Mouse (Mus musculus) intestine, postnatal 0 days (tissue): ENCODE data around the gene Lasp1. TPM values are rescaled to one million over a fixed set of nuclear protein-coding genes. Genes with fewer than 3 reads are reported as not detected.

Source experiments
- ATAC-seq: fragments of 200-750 bp; cut with Nextera tagmentation; 2 replicates; pipeline ENCODE4 v1.8.0; 2017; ENCODE audit warnings: mild to moderate bottlenecking, moderate TSS enrichment, moderate library complexity
- H3K27ac ChIP-seq: fragments of 300-500 bp; sonication (generic); 2 replicates; pipeline ENCODE4 v1.5.1; 2014; ENCODE audit warnings: mild to moderate bottlenecking, low read depth, low read length, moderate library complexity
- H3K27me3 ChIP-seq: fragments of 300-500 bp; sonication (generic); replicated peaks from 2 replicates; pipeline ENCODE4 v1.6.1; 2014; ENCODE audit warnings: low read length, mixed read lengths; ENCODE audit not compliant: control insufficient read depth, insufficient read depth
- H3K36me3 ChIP-seq: fragments of 300-500 bp; sonication (generic); 2 replicates; pipeline ENCODE4 v1.6.1; 2014; ENCODE audit warnings: mild to moderate bottlenecking, moderate library complexity; ENCODE audit not compliant: control insufficient read depth, insufficient read depth
- H3K4me1 ChIP-seq: fragments of 300-500 bp; sonication (generic); replicated peaks from 2 replicates; pipeline ENCODE4 v1.6.1; 2014; ENCODE audit warnings: antibody characterized with exemption, low read length, mixed read lengths; ENCODE audit not compliant: control insufficient read depth, insufficient read depth
- H3K4me2 ChIP-seq: fragments of 300-500 bp; sonication (generic); replicated peaks from 2 replicates; pipeline ENCODE4 v1.6.1; 2014; ENCODE audit warnings: low read depth, mild to moderate bottlenecking, moderate library complexity
- H3K4me3 ChIP-seq: fragments of 300-500 bp; sonication (generic); 2 replicates; pipeline ENCODE4 v1.5.1; 2014; ENCODE audit warnings: low read depth, low read length
- H3K9ac ChIP-seq: fragments of 300-500 bp; sonication (generic); 2 replicates; pipeline ENCODE4 v1.6.1; 2014; ENCODE audit warnings: mild to moderate bottlenecking, low read depth, low read length
- H3K9me3 ChIP-seq: fragments of 300-500 bp; sonication (generic); 2 replicates; pipeline ENCODE4 v1.6.1; 2016; ENCODE audit warnings: mixed run types; ENCODE audit not compliant: control insufficient read depth
- CTCF ChIP-seq: sonication (generic); IDR thresholded peaks from 2 replicates; pipeline ENCODE4 v1.5.1; 2016; ENCODE audit warnings: low read depth, mild to moderate bottlenecking, control low read depth, antibody characterized with exemption, moderate library complexity
- WGBS: fragments of 180-500 bp; shearing (Covaris S2); extraction: QIAGEN DNeasy Blood & Tissue Kit; methylation state at CpG from one replicate; pipeline ENCODE4 v1.1.7; 2014; 5-methylcytosine and 5-hydroxymethylcytosine counted together
- polyA plus RNA-seq: library from polyadenylated mRNA; unstranded; fragments of >200 nt; fragmentation: Nextera tagmentation; extraction: Ambion mirVana; gene quantifications from 2 replicates; pipeline ENCODE4 v1.2.1, GENCODE M21; 2015

Lasp1 gene
- polyA plus RNA-seq, 1 experiment from 2014 or later: 98.2 TPM

GRCm38 (mm10) chr11:97821401-97822064, 22.7 kb downstream of the Lasp1 start:
- H3K4me3 ChIP-seq: no peak overlapping the region
- 89% methylated on average over 8 of the region's 8 CpGs for WGBS
- H3K27ac ChIP-seq: peak overlapping the region; percentile 77
- no peak overlapping the region for H3K9ac ChIP-seq
- peaks cover 59% of the 10 kb centered on the region for H3K36me3 ChIP-seq
- H3K4me1 ChIP-seq: peaks cover 25% of the 10 kb centered on the region
- H3K9me3 ChIP-seq: no peaks in the 10 kb centered on the region
- no peaks in the 10 kb centered on the region for H3K27me3 ChIP-seq
- TF ChIP-seq CTCF: no peak
- no peak overlapping the region for H3K4me2 ChIP-seq
- no peak for ATAC-seq

DNA sequence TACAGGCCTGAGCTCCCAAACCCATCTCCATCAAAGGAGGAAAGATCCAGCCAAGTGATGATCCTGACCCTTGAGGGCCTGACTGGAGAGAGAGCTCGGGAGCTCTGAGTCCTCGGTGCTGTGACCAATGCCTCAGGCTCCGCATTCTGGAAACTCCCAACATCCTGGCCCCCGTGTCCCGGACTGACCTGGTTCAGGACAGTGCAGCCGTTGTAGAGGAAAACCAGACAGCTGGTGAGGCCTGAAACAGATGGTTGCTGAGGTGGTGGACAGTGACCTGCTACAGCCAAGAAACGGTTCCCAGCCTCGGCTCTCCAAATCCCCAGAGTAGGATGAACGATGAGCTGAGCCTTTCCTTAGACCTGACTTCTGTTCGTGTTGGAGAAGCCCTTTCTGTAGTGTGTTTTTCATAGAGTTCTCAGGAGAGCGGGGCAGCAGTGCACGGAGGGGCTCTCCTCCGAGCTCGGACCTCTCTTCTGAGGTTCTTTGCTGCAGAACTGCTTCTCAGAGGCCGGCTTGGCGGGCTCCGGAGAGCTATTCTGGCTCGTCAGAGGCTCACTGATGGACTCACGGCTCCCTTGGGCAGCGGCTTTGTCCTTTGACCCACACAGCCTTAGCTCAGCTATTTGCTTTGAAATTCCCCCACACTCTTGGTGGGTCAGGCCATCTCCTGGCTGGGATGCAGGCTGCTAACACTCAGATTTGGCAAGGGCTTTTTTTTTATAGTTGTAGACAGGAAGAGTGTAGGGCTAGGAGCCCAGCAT, 24.2 kb downstream of the Lasp1 start:
- Histone ChIP-seq H3K9me3 (no peaks in the 10 kb centered on the region), H3K9ac (no peak overlapping the region), H3K36me3 (peaks cover 69% of the 10 kb centered on the region), H3K4me1 (peaks cover 23% of the 10 kb centered on the region), H3K27me3 (no peaks in the 10 kb centered on the region), H3K4me2 (no peak overlapping the region), H3K4me3 (no peak overlapping the region), H3K27ac (no peak overlapping the region)
- 81% methylated on average over 20 of the region's 20 CpGs for WGBS
- TF ChIP-seq CTCF: no peak
- no peak for ATAC-seq

GRCm38 (mm10) chr11:97824168-97824567, 25.4 kb downstream of the Lasp1 start:
- H3K27me3 ChIP-seq: no peaks in the 10 kb centered on the region
- H3K9ac ChIP-seq: no peak overlapping the region
- H3K4me3 ChIP-seq: no peak overlapping the region
- TF ChIP-seq CTCF: no peak
- ATAC-seq: no peak
- H3K4me2 ChIP-seq: no peak overlapping the region
- 95% methylated on average over 11 of the region's 11 CpGs for WGBS
- no peaks in the 10 kb centered on the region for H3K9me3 ChIP-seq
- peaks cover 13% of the 10 kb centered on the region; the same call in 1 of the 2 replicates for H3K4me1 ChIP-seq
- H3K27ac ChIP-seq: no peak overlapping the region
- peaks cover 68% of the 10 kb centered on the region for H3K36me3 ChIP-seq

- H3K9me3 ChIP-seq: no peaks in the 10 kb centered on the region
- peaks cover 13% of the 10 kb centered on the region; the same call in 1 of the 2 replicates for H3K4me1 ChIP-seq
- no peak for TF ChIP-seq CTCF
- no peaks in the 10 kb centered on the region for H3K27me3 ChIP-seq
- 73% methylated on average over 6 of the region's 6 CpGs for WGBS
- ATAC-seq: no peak
- no peak overlapping the region for H3K4me2 ChIP-seq
- H3K9ac ChIP-seq: no peak overlapping the region
- H3K27ac ChIP-seq: peak overlapping the region; percentile 2; the same call in 1 of the 2 replicates
- peaks cover 72% of the 10 kb centered on the region for H3K36me3 ChIP-seq
- no peak overlapping the region for H3K4me3 ChIP-seq
Measured at GRCm38 (mm10) chr11:97824895-97825294, 26.1 kb downstream of the Lasp1 start.

DNA sequence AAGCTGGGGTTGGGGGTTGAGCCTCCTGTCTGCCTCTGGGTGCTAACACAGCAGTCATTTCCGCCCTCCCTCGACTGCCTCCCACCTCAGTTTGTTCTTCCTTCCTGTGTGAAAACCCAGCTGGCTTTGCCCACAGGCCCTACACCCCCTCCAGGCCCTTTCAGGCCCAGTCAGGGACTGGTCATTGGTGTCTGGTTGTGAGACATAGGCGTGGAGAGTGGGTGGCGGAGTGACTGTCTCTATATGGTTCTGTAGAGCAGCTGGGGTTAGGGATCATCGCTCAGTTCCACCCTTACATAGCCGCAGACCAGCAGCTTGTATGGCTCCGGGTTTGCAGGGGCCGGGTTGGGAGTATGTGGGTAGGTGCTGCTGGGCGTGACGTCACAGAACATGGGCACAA, 26.5 kb downstream of the Lasp1 start:
- Histone ChIP-seq H3K27me3 (no peaks in the 10 kb centered on the region), H3K9me3 (no peaks in the 10 kb centered on the region), H3K9ac (no peak overlapping the region), H3K27ac (no peak overlapping the region), H3K36me3 (peaks cover 71% of the 10 kb centered on the region), H3K4me3 (no peak overlapping the region), H3K4me1 (peaks cover 9% of the 10 kb centered on the region; the same call in 1 of the 2 replicates), H3K4me2 (no peak overlapping the region)
- ATAC-seq: no peak
- 80% methylated on average over 10 of the region's 10 CpGs for WGBS
- no peak for TF ChIP-seq CTCF

GRCm38 (mm10) chr11:97825971-97826370, 27.2 kb downstream of the Lasp1 start:
- Histone ChIP-seq H3K9ac (no peak overlapping the region), H3K36me3 (peaks cover 68% of the 10 kb centered on the region), H3K4me1 (peaks cover 7% of the 10 kb centered on the region; the same call in 1 of the 2 replicates), H3K27me3 (no peaks in the 10 kb centered on the region), H3K9me3 (no peaks in the 10 kb centered on the region), H3K27ac (peak overlapping the region; percentile 28; the same call in 1 of the 2 replicates), H3K4me2 (no peak overlapping the region), H3K4me3 (no peak overlapping the region)
- ATAC-seq: no peak
- TF ChIP-seq CTCF: no peak
- 54% methylated on average over 9 of the region's 9 CpGs for WGBS
